In genomic region chr11:116813610-116814009, GRCm38 (mm10) we compare ENCODE assay signal across 8 mouse cellular contexts. TPM values are rescaled to one million over a fixed set of nuclear protein-coding genes. Genes with fewer than 3 reads are reported as not detected.
DNase-seq lines count a peak whose midpoint lies in the region; ATAC-seq and TF ChIP-seq lines count a peak whose summit lies in the region.

No protein-coding gene starts in this region.

- WGBS in forebrain, embryonic 10.5 days, result 75% methylated on average over 13 of the region's 13 CpGs
- 74% methylated on average over 13 of the region's 13 CpGs for WGBS in forebrain, embryonic 16.5 days
- WGBS in lung, embryonic 15.5 days, result 78% methylated on average over 13 of the region's 13 CpGs
- WGBS in limb, embryonic 10.5 days, result 77% methylated on average over 13 of the region's 13 CpGs
- 92% methylated on average over 13 of the region's 13 CpGs for WGBS in small intestine, adult 2 months

- peaks cover 84% of the 10 kb centered on the region for H3K4me1 ChIP-seq in forebrain, embryonic 10.5 days
- H3K4me1 ChIP-seq in forebrain, embryonic 16.5 days (replicated peaks; ENCODE audit: control insufficient read depth, insufficient read depth, low read length), result peaks cover 43% of the 10 kb centered on the region
- peaks cover 50% of the 10 kb centered on the region for H3K4me1 ChIP-seq in lung, embryonic 15.5 days
- H3K4me1 ChIP-seq in limb, embryonic 10.5 days, result peaks cover 81% of the 10 kb centered on the region
- H3K4me1 ChIP-seq in small intestine, adult 2 months (ENCODE audit: control insufficient read depth, insufficient read depth, insufficient read length, low read length), result peaks cover 19% of the 10 kb centered on the region

- peak overlapping the region; percentile 32; the same call in 1 of the 2 replicates for H3K4me3 ChIP-seq in forebrain, embryonic 10.5 days
- no peak overlapping the region for H3K4me3 ChIP-seq in forebrain, embryonic 16.5 days (replicated peaks; ENCODE audit: low read length)
- H3K4me3 ChIP-seq in lung, embryonic 15.5 days, result no peak overlapping the region
- peak overlapping the region; percentile 27 for H3K4me3 ChIP-seq in limb, embryonic 10.5 days
- no peak overlapping the region for H3K4me3 ChIP-seq in small intestine, adult 2 months (ENCODE audit: low read depth, low read length)

- H3K27ac ChIP-seq in forebrain, embryonic 10.5 days, result peak overlapping the region; percentile 86
- H3K27ac ChIP-seq in forebrain, embryonic 16.5 days (ENCODE audit: low read length), result no peak overlapping the region
- peak overlapping the region; percentile 91 for H3K27ac ChIP-seq in lung, embryonic 15.5 days
- peak overlapping the region; percentile 86 for H3K27ac ChIP-seq in limb, embryonic 10.5 days
- peak overlapping the region; percentile 82 for H3K27ac ChIP-seq in small intestine, adult 2 months (ENCODE audit: insufficient read depth, low read depth, low read length)

- ATAC-seq in forebrain, embryonic 16.5 days, result no peak
- ATAC-seq in lung, embryonic 15.5 days (ENCODE audit: borderline replicate concordance, extremely low read depth, low FRiP score, low TSS enrichment), result no peak

- H3K9ac ChIP-seq in forebrain, embryonic 16.5 days (replicated peaks; ENCODE audit: low read depth, low read length), result no peak overlapping the region
- no peak overlapping the region for H3K9ac ChIP-seq in lung, embryonic 15.5 days

- H3K4me2 ChIP-seq in forebrain, embryonic 16.5 days (ENCODE audit: low read length), result no peak overlapping the region
- H3K4me2 ChIP-seq in lung, embryonic 15.5 days, result 0 out of 2 replicates have a peak overlapping the region, but pooled peaks have one; percentile 2

- no peak for TF ChIP-seq POLR2A in small intestine, adult 2 months (IDR thresholded peaks at IDR 0.05; ENCODE audit: low read depth, low read length)

- DNase-seq in forebrain, embryonic 10.5 days (ENCODE audit: extremely low spot score, low spot score), result no peak
- DNase-seq in lung, postnatal 25 days (ENCODE audit: low spot score), result no peak
- DNase-seq in limb, embryonic 10.5 days (ENCODE audit: low spot score), result no peak
- DNase-seq in ovary, postnatal 10 days (ENCODE audit: low spot score), result no peak
- DNase-seq in urinary bladder, postnatal 14 days (ENCODE audit: low spot score), result no peak

- H3K27me3 ChIP-seq in forebrain, embryonic 10.5 days (ENCODE audit: poor library complexity, severe bottlenecking), result peaks cover 19% of the 10 kb centered on the region
- H3K27me3 ChIP-seq in forebrain, embryonic 16.5 days (replicated peaks; ENCODE audit: control insufficient read depth, insufficient read depth, low read length), result no peaks in the 10 kb centered on the region
- H3K27me3 ChIP-seq in lung, embryonic 15.5 days, result no peaks in the 10 kb centered on the region; the same call in 1 of the 2 replicates
- peaks cover 20% of the 10 kb centered on the region for H3K27me3 ChIP-seq in limb, embryonic 10.5 days (ENCODE audit: low read depth, poor library complexity, severe bottlenecking)
- H3K27me3 ChIP-seq in small intestine, adult 2 months (ENCODE audit: control insufficient read depth, insufficient read depth, low read length), result no peaks in the 10 kb centered on the region

- TF ChIP-seq CTCF in small intestine, adult 2 months (IDR thresholded peaks at IDR 0.05; ENCODE audit: extremely low read depth, insufficient read length, insufficient replicate concordance, low read depth, low read length), result no peak

- no peaks in the 10 kb centered on the region for H3K9me3 ChIP-seq in forebrain, embryonic 10.5 days
- H3K9me3 ChIP-seq in forebrain, embryonic 16.5 days (ENCODE audit: control insufficient read depth, low read length), result no peaks in the 10 kb centered on the region
- no peaks in the 10 kb centered on the region for H3K9me3 ChIP-seq in lung, embryonic 15.5 days
- no peaks in the 10 kb centered on the region for H3K9me3 ChIP-seq in limb, embryonic 10.5 days (replicated peaks)

- H3K36me3 ChIP-seq in forebrain, embryonic 10.5 days (replicated peaks), result 0 out of 2 replicates have a peak, but pooled peaks cover 2% of the 10 kb centered on the region
- no peaks in the 10 kb centered on the region for H3K36me3 ChIP-seq in forebrain, embryonic 16.5 days (ENCODE audit: control insufficient read depth, insufficient read depth)
- H3K36me3 ChIP-seq in lung, embryonic 15.5 days, result no peaks in the 10 kb centered on the region
- no peaks in the 10 kb centered on the region for H3K36me3 ChIP-seq in limb, embryonic 10.5 days
- H3K36me3 ChIP-seq in small intestine, adult 2 months (ENCODE audit: control insufficient read depth, insufficient read depth, low read length), result peaks cover 2% of the 10 kb centered on the region; the same call in 1 of the 2 replicates

RNA-seq across cellular contexts. Expression of gene Mxra7, which starts 14.2 kb away (rescaled TPM):
- polyA plus RNA-seq in forebrain, embryonic 10.5 days (2016; fragmentation: Nextera tagmentation; extraction: Ambion mirVana), result 16.5 and 18.2 TPM in 2 replicates
- 6.3 and 7.8 TPM in 2 replicates for polyA plus RNA-seq in forebrain, embryonic 16.5 days (2015; fragmentation: Nextera tagmentation; extraction: Ambion mirVana)
- polyA plus RNA-seq in lung, embryonic 15.5 days (2015; fragmentation: Nextera tagmentation; extraction: Ambion mirVana), result 18.8 and 19.0 TPM in 2 replicates
- 13.9 and 14.9 TPM in 2 replicates for polyA plus RNA-seq in limb, embryonic 10.5 days (2016; fragmentation: Nextera tagmentation; extraction: Ambion mirVana)
- 31.6 and 36.2 TPM in 2 replicates for polyA plus RNA-seq in small intestine, adult 2 months (2012; rRNA removed)

RNA-seq across cellular contexts. Expression of gene Mettl23, which starts 29.5 kb away (rescaled TPM):
- 64.3 and 66.5 TPM in 2 replicates for polyA plus RNA-seq in forebrain, embryonic 10.5 days (2016; fragmentation: Nextera tagmentation; extraction: Ambion mirVana)
- 80.4 and 88.5 TPM in 2 replicates for polyA plus RNA-seq in forebrain, embryonic 16.5 days (2015; fragmentation: Nextera tagmentation; extraction: Ambion mirVana)
- polyA plus RNA-seq in lung, embryonic 15.5 days (2015; fragmentation: Nextera tagmentation; extraction: Ambion mirVana), result 61.3 and 61.9 TPM in 2 replicates
- polyA plus RNA-seq in limb, embryonic 10.5 days (2016; fragmentation: Nextera tagmentation; extraction: Ambion mirVana), result 56.5 and 59.5 TPM in 2 replicates
- polyA plus RNA-seq in small intestine, adult 2 months (2012; rRNA removed), result 10.3 and 11.6 TPM in 2 replicates

RNA-seq across cellular contexts. Expression of gene Jmjd6, which starts 29.6 kb away (rescaled TPM):
- polyA plus RNA-seq in forebrain, embryonic 10.5 days (2016; fragmentation: Nextera tagmentation; extraction: Ambion mirVana), result 91.1 and 106 TPM in 2 replicates
- 71.2 and 72.5 TPM in 2 replicates for polyA plus RNA-seq in forebrain, embryonic 16.5 days (2015; fragmentation: Nextera tagmentation; extraction: Ambion mirVana)
- polyA plus RNA-seq in lung, embryonic 15.5 days (2015; fragmentation: Nextera tagmentation; extraction: Ambion mirVana), result 64.2 and 65.7 TPM in 2 replicates
- polyA plus RNA-seq in limb, embryonic 10.5 days (2016; fragmentation: Nextera tagmentation; extraction: Ambion mirVana), result 93.1 and 111 TPM in 2 replicates
- polyA plus RNA-seq in small intestine, adult 2 months (2012; rRNA removed), result 21.7 and 24.2 TPM in 2 replicates

RNA-seq across cellular contexts. Expression of gene St6galnac1, which starts 38.3 kb away (rescaled TPM):
- polyA plus RNA-seq in forebrain, embryonic 10.5 days (2016; fragmentation: Nextera tagmentation; extraction: Ambion mirVana), result not detected in 2 replicates
- not detected in 2 replicates for polyA plus RNA-seq in forebrain, embryonic 16.5 days (2015; fragmentation: Nextera tagmentation; extraction: Ambion mirVana)
- polyA plus RNA-seq in lung, embryonic 15.5 days (2015; fragmentation: Nextera tagmentation; extraction: Ambion mirVana), result not detected in 2 replicates
- not detected in 2 replicates for polyA plus RNA-seq in limb, embryonic 10.5 days (2016; fragmentation: Nextera tagmentation; extraction: Ambion mirVana)
- polyA plus RNA-seq in small intestine, adult 2 months (2012; rRNA removed), result 5.8 TPM in 1 of 2 replicates, not detected in the other

RNA-seq across cellular contexts. Expression of gene Mfsd11, which starts 38.6 kb away (rescaled TPM):
- polyA plus RNA-seq in forebrain, embryonic 10.5 days (2016; fragmentation: Nextera tagmentation; extraction: Ambion mirVana), result 18.9 and 24.7 TPM in 2 replicates
- 46.3 and 55.8 TPM in 2 replicates for polyA plus RNA-seq in forebrain, embryonic 16.5 days (2015; fragmentation: Nextera tagmentation; extraction: Ambion mirVana)
- polyA plus RNA-seq in lung, embryonic 15.5 days (2015; fragmentation: Nextera tagmentation; extraction: Ambion mirVana), result 30.3 and 30.5 TPM in 2 replicates
- 17.9 and 22.5 TPM in 2 replicates for polyA plus RNA-seq in limb, embryonic 10.5 days (2016; fragmentation: Nextera tagmentation; extraction: Ambion mirVana)
- polyA plus RNA-seq in small intestine, adult 2 months (2012; rRNA removed), result 15.2 and 27.0 TPM in 2 replicates

Comparison
In these comparisons a context has a peak if more than half of its experiments do, and no peak if none do; other contexts are left out.
1. H3K4me3 ChIP-seq: peak in forebrain, embryonic 10.5 days (single experiment) and limb, embryonic 10.5 days (single experiment); none in forebrain, embryonic 16.5 days (single experiment), lung, embryonic 15.5 days (single experiment) and small intestine, adult 2 months (single experiment).